Mouse (Mus musculus): ENCODE data around the gene Wars.

DNA sequence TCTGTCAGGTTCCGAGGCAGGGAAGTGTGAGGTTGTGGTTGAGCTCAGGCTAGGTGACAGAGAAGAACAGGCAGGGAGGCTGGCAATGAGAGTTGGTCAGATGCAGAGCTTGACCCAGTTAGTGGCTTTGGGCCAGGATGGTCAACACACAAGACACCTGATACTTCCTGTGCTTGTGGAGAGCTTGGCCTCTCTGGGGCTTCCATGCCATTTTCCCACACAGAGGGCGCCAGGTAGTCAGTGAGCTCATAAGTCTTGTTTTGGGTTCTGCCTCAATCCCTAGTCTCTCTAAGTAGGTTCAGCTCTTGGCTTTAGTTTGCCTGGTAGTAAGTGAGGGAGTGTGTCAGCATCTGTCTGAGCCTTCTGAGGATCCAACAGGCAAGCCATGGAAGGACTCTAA is 18.5 kb upstream of the Wars start:
- TF ChIP-seq CTCF (conservative IDR thresholded peaks at IDR 0.05; ENCODE audit: low read length) (no peak), NANOG (IDR thresholded peaks at IDR 0.05; ENCODE audit: borderline replicate concordance, low read length) (no peak)

Data from E14TG2a.4 (cell line).